Mouse (Mus musculus): ENCODE data around the gene Rem1.

Rem1 gene

DNA sequence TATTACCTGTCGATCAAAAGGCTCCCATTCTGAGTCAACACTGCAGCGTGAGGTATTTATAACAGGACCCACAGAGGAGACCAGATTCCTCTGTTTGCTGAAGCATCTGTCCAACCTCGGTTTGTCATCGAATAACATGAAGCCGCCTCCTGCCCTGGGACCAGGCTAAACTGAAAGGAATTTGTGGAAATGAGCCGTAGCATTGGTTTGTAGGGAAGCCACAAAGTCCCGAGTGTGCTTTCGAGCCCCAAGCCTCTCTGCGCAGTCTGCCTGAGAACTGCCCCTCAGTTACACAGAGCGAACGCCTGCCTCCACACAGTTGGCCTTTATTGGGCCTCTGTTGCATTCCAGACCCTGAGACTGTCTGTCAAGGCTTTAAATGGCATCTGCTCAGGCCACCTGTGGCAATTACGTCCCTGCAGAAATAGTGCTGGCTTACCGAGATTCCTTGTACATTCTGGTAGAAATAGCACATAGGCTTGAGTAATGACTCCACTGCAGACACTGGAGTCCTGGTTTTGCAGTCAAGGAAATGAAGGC is 48.6 kb downstream of the Rem1 start:
- DNase-seq (ENCODE audit: low read depth, low spot score), result no peak

GRCm38 (mm10) chr2:152678302-152678701 is 51.6 kb downstream of the Rem1 start:
- DNase-seq (ENCODE audit: low read depth, low spot score), result no peak

GRCm38 (mm10) chr2:152678925-152679324 is 52.2 kb downstream of the Rem1 start:
- no peak for DNase-seq (ENCODE audit: low read depth, low spot score)

DNA sequence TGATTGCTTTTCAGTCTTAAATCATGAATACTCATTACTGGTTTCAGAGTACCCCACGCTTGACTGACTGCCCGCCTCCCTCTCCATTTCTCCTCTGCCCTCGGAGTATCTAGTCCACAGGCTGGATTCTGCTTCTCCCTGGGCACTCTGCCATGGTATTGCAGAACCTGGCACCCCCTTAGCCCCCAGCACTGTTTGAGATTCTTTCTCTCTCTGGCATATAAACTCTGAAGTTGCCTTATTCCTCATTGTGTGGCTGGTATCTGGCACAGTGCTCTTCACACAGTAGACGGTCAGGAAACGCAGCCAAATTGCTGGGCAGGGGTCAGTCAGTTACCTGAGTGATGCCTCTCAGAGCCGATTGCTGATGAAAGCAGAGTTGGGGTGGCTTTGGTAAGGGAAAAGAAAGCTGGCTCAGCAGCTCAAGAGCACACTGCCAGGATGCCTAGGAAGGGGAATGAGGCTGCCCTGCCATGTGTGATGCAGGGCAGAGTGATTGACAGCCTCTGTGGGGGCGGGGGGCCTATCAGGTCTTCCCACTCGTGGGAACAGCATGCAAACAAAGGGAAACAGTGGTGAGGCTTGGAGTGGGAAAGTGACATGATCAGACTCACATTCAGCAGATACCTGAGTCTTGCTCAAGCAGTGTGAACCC is 53.1 kb downstream of the Rem1 start:
- no peak for DNase-seq (ENCODE audit: low read depth, low spot score)

- DNase-seq (ENCODE audit: low read depth, low spot score), result no peak
These were observed 56.3 kb downstream of the Rem1 start for GRCm38 (mm10) chr2:152683086-152683485.
